Mouse (Mus musculus) liver (tissue): ENCODE measurements around the gene Itpr1.

Experiments used
- DNase-seq: peaks from one replicate; pipeline ENCODE4 v3.0.0-alpha.2; 2020; ENCODE audit warnings: mixed read lengths

Gene Itpr1

DNA sequence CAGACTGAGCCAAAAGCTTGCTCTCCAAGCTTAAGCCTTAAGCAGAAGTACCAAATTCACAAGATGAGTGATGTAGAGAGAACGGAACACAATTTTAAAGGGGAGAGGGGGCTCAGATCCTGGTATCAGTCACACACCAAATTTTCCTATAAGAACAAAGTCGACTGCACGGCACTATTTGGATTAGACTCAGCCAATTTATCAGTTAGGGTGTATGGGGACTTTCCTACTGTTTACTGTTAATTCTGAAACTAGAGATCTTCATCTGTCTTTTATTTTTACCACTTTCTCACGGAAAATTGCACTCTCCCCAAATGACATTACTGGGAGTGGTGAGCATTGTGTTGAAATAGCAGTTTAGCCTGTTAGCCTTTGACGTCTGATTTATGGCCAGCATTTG is 269.6 kb downstream of the Itpr1 start:
- no peak for DNase-seq

DNA sequence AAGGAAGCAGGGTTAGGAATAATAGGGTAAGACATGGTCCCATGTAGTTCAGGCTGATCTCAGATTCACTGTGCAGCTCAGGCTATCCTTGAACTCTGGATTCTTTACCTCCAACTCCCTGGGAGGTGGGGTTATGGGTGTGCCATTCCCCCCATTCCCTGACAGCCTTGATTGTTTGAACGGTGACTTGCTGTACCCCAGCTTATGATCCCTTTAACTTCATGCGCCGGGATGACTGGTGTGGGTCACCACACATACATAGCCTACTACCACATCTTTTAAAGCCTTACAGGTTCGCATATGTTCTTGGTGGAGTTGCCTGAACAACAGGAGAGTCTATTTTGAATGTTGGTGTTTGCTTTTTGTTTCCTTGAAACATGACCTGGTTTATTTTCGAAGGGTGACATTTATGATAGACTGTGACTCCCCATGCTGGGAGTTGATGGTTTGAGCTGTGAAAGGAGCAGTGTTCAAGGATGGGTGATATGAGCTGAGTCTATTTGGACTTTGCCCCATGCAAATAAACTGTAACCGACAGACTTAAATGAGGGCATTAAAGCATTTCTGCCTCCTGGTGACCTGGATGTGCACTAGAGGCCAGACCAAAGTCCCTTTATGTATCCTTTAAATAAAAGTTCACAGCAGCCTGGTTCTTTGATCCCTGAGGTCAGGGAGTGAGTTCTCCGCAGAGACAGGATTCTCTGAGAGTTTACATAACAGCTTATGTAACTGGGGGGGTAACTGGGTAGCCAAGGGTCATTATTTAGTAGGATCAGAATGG is 273.5 kb downstream of the Itpr1 start:
- DNase-seq = no peak

DNA sequence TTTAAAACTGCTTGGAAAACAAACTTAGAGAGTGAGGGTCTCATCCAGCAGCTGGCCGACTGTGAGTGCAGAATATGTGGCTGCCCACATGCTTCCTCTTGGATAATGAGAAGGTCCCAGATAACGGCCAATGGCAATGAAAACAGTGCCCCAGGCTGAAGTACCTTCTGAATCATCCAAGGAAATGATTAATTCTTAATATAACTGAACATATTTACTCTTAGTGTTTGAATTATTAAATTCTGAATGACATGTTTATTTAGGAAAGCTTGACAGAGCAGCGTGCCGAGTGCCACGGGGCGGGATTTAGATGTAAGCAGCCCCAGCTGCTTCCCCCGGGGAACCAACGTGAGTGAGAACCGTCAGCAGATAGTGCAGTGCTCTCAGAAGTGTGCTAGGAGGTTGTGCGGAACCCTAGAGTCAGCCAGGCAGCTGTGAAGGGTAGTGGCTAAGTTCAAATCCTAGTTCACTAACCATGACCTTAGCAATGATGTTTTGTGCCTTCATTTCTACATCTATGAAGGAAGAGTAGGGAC is 274.5 kb downstream of the Itpr1 start:
- DNase-seq = no peak

DNA sequence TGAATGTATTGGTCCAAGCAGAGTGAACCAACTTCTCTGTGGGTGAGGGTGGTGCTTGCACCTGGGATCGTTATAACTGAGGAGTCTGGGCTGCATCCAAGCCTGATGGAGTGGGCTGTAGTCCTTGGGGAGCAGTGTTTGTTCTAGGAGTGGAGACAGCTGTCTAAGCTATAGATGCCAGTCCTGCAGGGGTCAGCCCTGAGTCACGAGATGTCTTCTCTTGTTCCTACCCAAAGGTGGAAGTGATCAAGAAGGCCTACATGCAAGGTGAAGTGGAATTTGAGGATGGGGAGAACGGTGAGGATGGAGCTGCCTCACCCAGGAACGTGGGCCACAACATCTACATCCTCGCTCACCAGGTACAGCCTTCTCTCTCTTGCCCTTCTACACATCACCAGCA is 275.4 kb downstream of the Itpr1 start:
- DNase-seq = no peak

DNA sequence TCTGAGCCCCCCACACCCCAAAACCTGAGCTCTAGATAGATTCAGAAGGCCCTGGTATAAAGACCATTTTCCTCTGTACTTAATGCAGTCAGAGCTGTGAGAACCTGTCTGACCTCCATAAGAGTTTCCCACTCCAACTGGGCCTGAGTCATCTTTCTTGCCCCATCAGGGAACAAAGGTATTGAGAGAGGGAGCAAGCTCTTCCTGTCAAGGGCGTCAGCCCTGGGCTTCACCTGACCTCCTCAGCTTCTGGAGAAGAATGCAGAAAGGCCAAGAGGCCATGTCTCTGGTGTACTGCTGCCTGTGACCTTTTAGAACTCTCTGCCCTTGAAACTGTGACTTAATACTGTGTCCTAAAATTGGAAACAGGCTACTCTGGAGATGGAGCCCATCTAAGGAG is 279.1 kb downstream of the Itpr1 start:
- no peak for DNase-seq

DNA sequence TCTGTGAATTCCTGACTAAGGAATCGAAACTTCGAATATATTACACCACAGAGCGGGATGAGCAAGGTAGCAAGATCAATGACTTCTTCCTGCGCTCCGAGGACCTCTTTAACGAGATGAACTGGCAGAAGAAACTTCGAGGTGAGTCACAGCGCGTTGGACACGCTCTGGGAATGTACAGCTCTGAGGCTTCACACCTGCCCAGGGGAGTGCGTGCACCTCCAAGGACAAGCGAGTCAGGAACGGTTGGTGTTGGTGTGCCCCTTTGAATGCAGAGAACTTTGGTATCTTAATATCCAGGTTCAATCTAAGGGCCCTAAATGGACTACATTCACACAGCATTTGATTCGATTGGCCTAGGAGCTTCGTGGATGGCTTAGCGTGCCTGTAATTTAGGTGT is 280.9 kb downstream of the Itpr1 start:
- no peak for DNase-seq

DNA sequence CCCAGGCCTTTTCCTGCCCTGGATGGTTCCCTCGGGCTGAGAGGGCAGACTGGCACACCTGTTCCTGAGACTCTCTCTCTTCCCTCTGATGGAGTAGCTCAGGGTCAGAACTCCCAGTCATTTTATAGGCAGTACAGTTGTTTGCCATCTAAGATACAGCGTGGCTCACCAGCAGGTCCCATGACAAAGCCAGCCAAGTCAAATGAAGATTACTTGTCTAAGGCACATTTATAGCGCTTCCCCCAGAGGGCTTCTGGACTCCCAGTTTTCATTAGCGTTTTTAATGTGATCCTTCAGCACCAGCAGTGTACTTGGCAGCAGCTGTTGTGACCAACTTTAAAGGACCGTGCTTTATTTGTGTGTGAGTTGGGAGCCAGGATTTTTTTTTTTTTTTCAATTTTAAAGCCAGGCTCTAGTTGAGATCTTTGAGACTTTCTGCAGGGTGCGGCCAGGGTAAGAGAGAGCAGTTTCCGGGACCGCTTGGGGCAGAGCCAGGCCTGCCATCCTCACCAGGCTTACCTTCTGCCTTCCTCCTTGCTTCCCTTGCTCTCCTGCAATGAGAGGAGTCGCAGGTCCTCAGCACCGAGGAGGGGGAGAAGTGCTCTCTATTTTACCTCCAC is 281.4 kb downstream of the Itpr1 start:
- DNase-seq = no peak

DNA sequence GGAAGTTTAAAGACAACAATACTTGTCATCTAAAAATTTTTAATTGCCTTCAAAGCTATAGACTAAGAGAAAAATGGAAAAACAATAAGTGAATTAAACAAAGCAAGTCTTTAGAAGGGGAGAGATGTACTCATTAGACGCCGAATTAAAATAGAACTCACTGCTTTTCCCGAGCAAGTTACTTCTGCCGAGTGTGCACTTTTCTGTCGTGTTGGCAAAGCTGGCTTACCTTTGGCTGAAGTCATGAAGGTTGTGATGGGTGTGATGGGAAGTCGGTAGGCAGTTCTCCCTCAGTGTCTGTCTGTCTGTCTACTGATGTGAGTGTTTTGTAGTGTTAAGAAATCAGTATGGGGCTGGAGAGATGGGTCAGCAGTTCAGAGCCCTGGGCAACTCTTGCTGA is 282.1 kb downstream of the Itpr1 start:
- no peak for DNase-seq

DNA sequence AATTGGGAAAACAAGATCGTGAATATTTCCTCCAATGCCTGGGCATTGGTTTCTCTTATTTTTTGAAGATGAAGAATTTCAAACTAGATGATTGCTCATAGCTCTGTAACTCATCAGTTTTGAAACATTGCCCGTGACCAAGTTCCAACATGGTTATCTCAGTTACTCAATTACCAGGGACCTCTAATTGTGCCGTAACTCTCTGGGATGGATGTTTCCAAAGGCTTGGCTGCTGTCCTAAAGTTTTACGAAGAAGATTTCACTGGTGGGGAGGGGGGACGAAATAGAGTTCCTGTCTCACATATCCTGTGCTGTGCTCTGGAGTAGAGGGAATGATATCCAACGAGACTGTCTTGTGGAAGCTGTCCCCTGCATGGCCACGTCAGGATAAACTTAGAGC is 285.2 kb downstream of the Itpr1 start:
- no peak for DNase-seq

DNA sequence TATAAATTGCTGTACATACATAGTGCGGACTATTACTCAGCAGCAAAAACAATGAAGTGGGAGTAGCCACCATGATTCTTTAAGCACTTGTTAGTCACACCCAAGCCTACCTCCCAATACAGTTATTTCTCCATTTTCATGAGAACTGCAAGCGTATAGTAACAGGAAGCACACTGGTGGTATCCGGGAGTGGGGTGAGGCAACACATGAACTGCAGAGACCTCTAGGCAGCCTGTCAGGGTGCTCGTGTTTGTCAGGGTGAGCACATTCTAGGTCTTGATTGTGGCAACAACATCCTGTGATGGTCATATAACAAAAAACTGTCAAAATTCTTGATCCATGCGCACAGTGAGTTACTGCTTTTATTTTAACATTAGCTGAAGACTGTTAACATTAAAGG is 290.8 kb downstream of the Itpr1 start:
- peak; percentile 18 for DNase-seq

DNA sequence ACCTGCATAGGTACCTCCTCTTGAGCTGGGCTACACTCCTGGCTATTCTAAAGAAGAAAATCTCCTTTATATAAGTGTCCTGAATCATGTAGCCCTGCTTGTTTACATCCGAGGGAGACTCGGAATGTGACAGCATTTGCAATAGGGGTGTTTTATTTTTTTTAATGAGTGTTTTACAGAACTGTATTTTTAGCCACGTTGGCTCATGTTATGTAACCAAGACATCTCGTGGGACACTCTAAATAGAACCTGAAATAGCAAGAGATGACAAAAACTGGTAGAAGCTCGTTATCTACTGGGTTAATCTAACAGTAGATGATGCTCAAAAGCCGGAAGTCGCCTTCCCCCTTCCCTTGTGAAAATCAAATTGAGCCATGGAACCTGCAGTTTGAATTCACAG is 291.8 kb downstream of the Itpr1 start:
- no peak for DNase-seq

DNA sequence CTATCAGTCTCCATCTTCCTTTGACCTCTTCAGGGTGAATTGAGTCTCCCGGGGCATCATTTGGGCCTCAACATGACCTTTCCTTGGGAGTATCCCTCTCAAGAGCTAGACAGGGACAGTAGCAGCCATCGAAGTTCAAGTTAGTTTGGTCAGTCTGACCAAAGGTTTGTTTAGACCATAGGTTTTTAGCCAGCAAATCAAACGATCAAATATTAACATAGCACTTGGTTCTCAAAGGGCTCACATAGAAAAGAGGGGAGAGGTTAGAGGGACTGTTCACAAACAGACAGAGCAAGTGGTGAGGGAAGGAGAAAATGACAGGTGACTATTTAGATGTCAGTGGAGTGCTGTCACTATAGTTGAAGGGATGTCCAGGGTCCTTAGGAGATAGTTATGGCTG is 293.3 kb downstream of the Itpr1 start:
- DNase-seq = no peak

DNA sequence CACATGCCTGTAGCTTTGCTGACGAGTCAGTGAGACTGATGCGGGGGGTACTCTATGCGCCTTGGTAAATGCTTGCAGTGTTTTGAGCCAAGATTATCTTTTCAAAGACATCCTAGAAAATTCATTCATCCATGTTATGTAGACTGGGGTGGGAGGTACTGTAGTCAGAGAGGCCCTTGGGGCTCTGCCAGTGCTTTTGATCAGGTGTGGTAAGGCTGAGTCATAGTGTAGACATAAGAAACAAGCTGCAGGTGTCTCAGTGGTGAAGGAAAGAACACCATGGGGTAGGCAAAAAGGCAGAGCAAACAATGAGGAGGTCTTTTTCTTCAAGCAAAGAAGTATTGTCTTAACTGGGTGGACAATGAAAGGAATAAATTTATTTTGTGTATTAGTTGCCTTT is 294.4 kb downstream of the Itpr1 start:
- no peak for DNase-seq

DNA sequence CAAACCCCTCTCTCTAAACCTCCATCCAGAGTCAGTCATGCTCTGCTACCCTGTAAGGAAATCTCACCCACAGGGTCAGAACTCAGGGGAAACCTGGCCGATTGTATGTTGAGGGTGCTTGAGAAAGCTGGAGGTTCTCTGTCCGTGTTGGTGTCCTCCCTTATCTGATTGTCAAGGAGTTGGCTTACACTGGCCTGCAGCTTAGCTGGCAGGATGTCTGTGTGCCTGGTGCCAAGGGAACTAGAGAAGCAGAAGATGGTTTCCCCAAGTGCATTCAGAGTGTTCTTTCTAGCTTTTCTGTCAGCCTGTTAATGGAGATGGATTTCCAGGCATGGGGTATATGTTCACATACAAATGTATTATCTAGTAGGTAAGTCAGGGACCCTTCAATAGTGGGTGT is 296.4 kb downstream of the Itpr1 start:
- DNase-seq = no peak

DNA sequence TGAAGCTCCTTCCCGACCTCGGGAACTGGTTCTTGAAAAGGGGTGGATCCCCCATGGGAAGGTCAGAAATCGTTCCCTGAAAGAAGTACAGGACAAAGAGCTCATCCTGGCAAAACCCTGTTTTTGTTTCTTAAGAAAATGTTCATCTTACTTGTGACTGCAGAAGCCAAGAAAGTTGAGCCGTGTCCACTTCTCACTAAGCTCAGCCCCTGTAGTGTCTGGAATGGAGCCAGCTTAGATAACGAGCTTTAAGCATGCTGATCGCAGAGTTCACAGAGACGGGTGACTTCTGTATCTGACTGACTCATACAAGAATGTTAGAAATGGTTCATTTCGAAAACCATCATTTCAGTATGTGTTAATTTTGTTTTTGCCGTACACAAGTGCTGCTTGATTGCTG is 297.2 kb downstream of the Itpr1 start:
- DNase-seq = no peak

DNA sequence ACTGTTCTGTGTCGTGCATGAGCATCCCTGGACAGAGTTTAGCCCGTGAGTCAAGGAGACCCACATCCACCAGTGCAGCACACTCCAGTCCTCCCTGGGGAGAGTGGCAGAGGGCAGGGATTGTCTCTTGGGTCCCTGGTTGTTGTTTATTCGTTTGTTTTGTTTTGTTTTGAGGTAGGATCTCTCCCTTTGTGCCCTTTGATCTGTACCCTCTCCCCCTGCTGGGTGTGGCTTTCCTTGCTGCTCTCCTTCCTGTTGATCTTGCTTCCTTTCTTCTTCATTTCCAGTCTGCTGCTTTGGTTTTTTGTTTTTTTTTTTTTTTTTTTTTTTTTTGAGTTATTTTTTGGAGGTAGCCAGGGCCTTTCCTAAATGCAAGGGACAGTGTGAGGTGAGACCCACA is 299.2 kb downstream of the Itpr1 start:
- DNase-seq = no peak

DNA sequence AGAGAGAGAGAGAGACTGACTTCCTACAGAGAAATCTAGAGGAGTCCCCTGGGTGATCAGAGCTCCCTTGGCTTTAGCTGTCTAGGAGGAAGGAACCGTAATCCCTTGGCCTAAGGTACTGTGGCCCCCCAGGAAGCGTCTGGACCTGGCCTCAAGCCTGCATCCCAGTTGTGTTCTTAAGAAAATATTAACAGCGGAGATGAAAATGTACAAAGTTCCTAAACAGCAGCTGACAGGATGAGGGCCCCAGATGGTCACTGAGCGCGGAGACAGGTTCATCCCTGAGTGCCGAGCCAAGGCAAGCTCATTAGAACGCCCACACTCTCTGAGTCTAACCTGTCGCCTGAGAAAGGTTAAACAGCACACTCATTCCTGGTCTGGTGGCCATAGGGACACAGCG is 300.1 kb downstream of the Itpr1 start:
- DNase-seq = no peak

DNA sequence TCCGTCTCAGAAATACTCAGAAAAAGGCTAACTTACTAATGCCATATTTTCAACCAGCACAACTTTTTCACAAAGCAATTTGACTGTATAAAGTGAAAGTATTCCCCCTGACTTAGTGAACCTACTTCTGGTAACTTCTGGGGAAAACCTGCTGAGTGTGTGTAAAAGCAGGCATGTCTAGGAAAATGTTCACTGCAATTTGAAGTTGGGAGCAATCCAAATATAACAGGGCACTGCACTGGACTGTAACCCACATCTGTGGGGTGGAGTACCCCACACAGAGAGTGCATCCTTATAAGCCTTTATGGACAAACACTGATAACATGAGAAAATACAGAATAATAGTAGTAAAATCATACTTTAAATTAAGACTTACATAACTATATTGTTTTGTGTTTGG is 303.4 kb downstream of the Itpr1 start:
- DNase-seq = no peak

DNA sequence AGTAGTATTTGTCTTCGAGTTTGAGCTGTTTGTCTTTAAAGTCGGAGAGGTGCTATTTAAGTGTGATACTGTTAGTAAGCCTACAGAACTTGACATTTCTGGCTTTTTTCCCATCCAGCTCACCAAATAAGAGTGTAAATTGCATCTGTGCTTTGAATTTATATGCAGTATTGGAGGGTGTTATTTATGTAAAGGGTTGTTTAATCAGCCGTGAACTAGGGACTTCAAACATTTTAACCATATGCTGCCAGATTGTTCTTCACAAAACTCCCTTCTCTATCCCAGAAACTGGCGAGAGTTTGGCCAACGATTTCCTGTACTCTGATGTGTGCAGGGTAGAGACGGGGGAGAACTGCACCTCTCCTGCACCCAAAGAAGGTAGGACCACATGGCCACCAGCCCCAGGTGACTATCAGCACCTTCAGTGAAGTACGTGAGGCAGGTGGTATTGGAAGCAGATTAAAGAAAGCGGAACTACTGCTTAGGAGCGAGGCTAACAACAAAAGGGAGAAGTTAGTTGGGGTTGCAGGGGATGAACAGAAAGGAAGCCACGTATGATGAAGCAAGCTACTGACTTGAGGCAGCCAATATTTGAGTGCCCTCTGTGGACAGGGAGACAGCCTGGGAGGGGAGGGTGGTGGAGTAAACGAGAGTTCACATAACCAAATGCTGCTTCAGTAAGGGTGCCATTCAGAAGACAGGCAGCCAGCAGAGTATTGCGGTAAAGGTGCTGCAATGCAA is 304.5 kb downstream of the Itpr1 start:
- no peak for DNase-seq

DNA sequence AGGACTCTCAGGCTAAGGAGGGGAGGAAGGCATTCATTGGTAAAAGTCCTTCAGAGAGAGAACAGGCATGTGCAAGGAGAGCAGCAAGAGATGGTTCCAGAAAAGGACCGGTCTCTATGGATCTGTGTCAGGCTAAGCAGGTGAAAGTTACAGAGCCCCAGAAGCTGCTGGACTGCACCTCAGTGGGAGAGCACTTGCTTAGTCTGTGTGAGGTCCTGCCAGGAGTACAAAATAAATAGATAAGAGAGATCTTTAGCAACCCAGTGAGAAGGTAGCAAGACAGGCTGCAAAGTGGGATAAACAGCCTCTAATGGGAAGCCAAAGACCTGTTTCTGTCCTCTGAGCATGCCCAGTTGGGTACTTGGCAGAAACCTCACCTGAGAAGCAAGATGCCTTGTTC is 305.1 kb downstream of the Itpr1 start:
- no peak for DNase-seq

DNA sequence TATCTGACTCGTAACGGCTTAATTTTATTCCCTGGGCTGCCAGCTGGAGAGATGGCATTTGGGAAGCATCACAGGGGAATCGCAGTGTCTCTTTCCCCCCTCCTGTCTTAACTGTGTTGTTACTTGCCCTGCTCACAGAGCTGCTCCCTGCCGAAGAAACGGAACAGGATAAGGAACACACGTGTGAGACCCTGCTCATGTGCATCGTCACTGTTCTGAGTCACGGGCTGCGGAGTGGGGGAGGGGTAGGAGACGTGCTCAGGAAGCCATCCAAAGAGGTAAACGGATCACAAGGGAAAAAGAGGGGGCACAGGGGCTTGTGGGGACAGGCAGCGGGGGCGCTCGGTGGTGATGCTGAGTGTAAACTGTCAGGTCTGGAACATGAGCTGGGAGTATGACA is 305.7 kb downstream of the Itpr1 start:
- DNase-seq = no peak

DNA sequence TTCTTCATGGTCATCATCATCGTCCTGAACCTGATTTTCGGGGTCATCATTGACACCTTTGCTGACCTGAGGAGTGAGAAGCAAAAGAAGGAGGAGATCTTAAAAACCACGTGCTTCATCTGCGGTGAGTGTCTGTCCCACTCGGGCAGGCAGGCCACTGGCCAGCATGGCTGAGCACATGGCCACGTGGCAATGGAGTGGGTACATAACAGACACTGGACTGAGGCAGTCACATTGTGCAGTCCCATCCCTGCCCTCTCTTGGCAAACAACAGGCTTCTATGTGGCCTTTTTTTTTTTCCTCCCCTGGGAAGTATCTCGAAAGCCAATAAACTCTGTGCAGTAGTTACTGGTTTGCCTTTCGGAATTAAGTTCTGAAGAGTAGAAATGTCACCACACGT is 306.4 kb downstream of the Itpr1 start:
- DNase-seq = no peak

DNA sequence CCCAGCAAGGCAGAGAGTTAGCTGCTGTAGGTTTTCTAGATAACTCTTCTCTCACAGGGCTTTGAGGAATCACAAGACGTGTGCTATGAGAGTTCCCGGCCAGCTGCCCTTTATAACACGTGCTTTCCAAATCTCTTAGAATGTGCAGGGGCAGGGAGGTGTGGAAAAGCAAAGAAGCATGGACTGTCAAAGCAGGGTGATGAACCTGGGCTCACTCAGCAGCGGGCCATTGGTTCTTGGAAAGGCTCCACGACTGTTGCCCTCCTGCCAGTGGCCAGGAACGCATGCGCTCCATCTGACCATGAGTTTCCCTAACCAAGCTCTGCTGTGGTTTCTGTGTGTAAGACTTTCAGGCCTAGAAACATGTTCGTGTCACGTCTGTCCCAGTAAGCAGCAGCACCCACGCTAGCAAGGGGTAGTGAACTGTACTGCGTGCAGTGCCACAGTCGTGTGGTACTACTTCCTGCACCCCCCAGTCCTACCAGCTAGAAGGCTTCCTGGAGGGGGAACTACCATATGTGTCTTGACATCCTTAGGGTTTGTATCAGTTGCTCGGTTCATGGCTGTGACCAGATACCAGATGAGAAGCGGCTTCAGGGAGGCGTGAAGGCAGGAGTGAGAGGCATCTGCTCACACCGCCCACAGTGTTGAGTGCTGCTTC is 311.2 kb downstream of the Itpr1 start:
- no peak for DNase-seq
